Mouse (Mus musculus) WW6 (cell line): ENCODE data around the gene Tbrg4.
"Not testable (repeated sequence)": the region's sequence is repeated elsewhere in the genome, so short reads cannot be mapped to it uniquely, and the experiment has no call there.

Source experiments
- DNase-seq: peaks from one replicate; pipeline ENCODE4 v3.0.0-alpha.2; 2013; ENCODE audit warnings: low read depth, low spot score

Gene Tbrg4

DNA sequence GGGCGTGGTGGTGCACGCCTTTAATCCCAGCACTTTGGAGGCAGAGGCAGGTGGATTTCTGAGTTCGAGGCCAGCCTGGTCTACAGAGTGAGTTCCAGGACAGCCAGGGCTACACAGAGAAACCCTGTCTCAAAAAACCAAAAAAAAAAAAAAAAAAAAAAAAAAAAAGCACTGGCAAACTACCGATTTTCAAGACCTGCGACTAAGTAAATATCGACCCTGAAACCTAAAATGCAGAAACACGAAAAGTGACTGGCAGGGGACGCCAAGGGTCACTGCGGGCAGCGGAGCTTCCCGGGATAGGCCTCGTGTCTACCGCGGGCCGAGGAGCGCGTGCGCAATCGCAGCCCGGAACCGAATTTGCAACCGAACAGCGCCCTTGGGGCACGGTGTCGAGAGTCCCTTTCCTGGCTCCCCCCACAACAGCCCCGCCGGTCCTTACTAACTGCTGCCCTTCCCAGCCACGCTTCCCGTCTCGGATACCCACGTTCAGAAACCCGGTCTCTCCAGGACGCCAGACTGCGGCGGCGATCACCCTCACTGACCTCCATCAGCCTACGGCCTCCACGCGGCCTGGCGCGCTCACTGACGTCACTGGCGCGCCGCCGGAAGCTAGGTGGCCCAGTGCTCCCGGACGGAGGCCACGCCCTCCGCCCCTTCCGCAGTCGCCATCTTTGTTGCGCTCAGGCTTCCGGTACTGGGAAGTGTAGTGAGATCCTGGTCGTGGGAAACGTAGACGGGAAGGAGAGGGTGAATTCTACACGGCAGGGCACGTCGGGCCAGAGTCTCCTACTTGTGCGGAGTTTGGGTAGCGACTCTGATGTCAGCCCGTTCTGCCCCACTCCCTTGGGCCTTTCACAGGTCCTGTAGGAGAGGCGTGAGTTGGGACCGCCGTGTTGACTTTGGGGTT lies at the start of gene Tbrg4:
Tbrg4 (minus strand) TSS at position 590 of the 910 bp plus-strand sequence.
- peak; percentile 96 for DNase-seq

GRCm38 (mm10) chr11:6675402-6675801 lies 49.5 kb upstream of the Tbrg4 start:
- no peak for DNase-seq

- no peak for DNase-seq
Observed at GRCm38 (mm10) chr11:6674701-6675100, 48.8 kb upstream of the Tbrg4 start.

GRCm38 (mm10) chr11:6670826-6671225 lies 45.0 kb upstream of the Tbrg4 start:
- no peak for DNase-seq

GRCm38 (mm10) chr11:6670044-6670443 lies 44.2 kb upstream of the Tbrg4 start:
- no peak for DNase-seq

DNA sequence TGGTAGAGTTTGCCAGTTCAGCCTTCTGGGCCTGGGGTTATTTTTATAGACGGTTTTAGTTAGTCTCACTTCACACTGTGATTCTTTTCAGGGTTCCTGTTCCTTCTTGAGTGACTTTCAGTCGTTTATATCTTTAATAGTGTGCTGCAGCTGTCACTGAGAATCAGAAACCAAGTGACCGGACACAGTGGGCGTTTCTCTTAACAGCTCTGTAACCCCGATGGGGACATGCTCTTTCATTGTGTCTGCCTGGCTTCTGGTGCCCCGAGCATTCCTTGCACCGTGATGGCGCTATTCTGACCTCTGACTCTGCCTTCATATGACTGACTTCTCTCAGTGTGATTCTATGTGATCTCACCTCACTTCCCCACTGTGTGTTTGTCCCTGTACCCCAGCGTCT lies 43.2 kb upstream of the Tbrg4 start:
- DNase-seq: no peak

DNA sequence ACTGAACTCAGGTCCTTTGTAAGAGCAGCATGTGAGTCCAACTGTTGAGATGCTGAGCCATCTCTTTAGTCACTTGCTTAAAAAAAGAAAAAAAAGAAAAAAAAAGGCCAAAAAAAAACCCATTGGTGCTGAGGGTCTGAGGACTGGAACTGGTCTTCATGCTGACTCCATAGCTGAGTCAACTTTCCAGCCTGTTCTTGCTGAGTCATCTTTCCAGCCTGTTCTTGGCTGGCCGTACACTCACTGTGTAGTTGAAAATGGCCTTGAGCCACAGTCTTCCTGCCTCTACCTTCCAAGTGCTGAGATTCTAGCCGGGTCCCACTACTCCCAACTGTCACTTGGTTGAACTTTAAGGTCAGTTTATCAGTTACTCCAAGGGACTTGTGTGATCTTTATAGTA lies 40.8 kb upstream of the Tbrg4 start:
- DNase-seq: no peak

DNA sequence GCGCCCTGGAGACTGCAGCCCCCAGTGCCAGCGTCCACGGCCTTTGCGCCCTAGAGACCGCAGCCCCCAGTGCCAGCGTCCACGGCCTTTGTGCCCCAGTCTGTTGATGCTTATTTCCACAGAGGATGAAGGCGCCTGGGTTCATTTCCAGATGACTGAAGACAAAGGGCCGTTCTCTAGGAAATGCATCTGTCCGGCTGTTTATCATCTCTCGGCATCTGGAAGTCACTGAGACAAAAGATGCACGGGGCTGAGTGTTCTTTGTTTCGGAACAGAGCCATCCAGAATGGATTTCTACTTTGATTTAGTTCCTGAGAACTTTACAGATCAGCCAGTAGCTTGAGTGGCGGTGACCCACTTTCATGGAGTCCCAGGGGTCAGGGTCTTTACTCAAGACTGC lies 35.3 kb upstream of the Tbrg4 start:
- DNase-seq: no peak

DNA sequence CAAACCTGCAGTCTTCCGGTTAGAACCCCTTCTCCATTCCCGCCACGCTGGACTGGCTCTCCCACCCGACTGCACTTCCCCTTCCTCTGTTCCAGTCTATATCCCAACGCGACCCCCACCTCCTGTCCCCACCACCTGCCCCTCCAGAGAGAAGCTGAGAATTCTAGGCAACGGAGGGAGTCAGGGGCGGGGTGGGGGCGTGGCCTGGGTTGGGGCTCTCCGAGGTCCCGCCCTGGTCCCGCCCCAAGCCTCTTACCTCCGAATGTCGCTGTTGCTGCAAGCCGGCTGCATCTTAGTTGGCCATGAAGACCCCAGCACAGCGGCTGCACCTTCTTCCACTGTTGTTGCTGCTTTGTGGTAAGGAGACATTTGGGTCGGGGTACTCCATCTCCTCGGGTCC lies 32.4 kb upstream of the Tbrg4 start, which contains the start of gene Ramp3:
Ramp3 (plus strand) TSS at position 251 of the 400 bp plus-strand sequence.
- peak; percentile 38 for DNase-seq

GRCm38 (mm10) chr11:6654903-6655302 lies 29.0 kb upstream of the Tbrg4 start:
- DNase-seq: peak; percentile 56

DNA sequence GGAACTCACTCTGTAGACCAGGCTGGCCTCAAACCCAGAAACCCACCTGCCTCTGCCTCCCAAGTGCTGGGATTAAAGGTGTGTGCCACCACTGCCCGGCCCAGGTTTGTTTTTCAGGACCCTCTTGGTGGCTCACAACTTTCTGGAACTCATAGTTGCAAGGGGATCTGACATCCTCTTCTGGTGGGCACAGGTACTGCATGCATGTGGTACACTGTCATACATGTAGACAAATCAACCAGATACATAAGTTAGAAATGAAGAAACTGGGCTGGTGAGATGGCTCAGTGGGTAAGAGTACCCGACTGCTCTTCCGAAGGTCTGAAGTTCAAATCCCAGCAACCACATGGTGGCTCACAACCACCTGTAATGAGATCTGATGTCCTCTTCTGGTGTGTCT lies 27.1 kb upstream of the Tbrg4 start:
- DNase-seq: not testable (repeated sequence)

GRCm38 (mm10) chr11:6650519-6650918 lies 24.7 kb upstream of the Tbrg4 start:
- no peak for DNase-seq

- no peak for DNase-seq
Observed at GRCm38 (mm10) chr11:6647831-6648724, 22.2 kb upstream of the Tbrg4 start.

DNA sequence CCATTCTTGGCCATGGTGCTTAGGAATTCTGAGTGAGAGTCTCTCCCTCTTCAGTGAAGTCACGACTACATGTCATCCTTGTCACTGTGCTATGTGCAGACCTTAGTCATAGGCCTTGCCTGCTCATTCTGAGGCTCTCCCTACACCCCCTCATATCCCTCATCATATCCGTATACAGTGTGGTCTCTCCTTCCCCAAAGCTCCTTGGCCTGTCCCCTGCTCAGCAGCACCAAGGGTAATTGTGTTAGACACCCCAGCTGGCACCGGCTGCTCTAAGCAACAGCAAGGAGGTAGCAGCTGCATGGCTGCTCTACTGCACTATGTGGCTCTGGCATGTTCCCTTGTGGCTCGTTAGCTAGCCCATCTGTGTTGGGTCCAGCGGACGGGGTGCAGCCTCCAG lies 18.7 kb upstream of the Tbrg4 start:
- DNase-seq: no peak

DNA sequence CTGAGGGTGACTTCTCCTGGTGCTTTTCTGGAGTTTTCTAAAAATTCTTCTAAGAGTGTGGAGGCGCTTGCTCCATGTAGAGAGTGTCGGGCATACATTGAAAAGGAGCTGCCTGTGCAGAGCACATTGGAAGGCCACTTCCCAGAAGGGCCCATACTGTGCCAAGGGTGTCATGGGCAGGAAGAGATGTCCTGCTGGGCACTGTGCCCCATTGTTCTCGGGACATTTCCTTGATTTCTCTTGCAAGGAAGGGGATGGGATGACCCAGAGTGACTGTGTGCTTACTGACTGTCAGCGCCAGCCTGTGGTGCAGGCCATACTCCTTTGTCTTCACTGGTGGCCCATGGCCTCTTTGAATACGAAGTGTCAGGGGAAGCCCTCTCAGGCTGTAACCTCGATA lies 13.2 kb upstream of the Tbrg4 start:
- DNase-seq: no peak

GRCm38 (mm10) chr11:6638537-6638936 lies 12.7 kb upstream of the Tbrg4 start, which contains the start of gene Wap:
Gene Wap, minus strand, starts transcription at chr11:6638637.
- no peak for DNase-seq

DNA sequence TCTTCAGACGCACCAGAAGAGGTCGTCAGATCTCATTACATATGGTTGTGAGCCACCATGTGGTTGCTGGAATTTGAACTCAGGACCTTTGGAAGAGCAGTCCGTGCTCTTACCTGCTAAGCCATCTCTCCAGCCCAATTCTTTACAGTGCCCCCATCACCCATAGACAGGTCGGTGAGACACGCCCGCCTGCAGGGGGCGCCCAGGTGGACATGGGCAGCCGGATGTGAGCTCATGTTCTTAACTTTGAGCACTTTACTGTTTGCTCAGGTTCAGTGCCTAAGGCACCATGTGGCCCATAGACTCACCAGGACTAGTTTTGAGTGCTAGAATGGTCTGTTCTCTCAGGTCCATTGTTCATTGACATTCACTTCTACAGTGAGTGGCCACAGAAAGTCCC lies 10.3 kb upstream of the Tbrg4 start:
- no peak for DNase-seq

- no peak for DNase-seq
Observed at GRCm38 (mm10) chr11:6629655-6630054, 3.8 kb upstream of the Tbrg4 start.

- DNase-seq: peak; percentile 76
Observed at GRCm38 (mm10) chr11:6628568-6628967, 2.7 kb upstream of the Tbrg4 start.

DNA sequence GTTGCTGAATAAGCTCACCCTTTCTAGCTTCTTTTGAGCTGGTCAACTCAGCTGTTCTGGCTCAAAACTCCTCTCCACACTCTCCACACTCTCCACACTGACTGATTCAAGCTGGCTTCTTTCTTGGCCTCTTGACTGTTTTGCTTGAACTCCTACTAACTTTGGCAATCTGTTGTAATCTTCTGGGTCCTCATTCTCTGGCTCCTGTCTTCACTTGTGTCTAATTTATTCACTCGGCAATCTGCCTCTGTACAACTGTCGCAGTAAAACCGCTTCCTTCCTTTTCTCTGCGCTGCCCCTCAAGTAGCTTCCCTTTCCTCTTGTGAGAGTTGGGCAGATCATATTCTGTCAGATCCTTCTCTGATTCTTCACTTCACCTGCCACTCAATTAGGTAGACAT lies 1.9 kb upstream of the Tbrg4 start:
- DNase-seq: no peak

DNA sequence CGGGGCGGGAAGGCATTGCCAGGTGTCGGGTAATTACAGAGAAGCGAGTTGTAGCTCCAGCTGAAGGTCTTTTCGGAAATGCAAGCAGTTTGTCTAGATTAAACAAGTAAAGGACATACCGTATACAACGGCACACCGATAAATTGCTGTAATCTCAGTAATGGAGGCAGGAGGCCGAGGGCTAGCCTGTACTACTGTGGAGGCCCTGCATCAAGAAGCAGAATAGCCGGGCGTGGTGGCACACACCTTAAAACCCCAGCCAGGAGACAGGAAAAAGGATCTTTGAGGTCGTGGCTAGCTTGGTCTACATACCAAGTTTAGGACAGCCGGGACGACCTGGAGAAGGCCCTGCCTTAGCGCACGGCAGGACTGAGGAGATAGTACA lies 513 bp upstream of the Tbrg4 start:
- DNase-seq: no peak

DNA sequence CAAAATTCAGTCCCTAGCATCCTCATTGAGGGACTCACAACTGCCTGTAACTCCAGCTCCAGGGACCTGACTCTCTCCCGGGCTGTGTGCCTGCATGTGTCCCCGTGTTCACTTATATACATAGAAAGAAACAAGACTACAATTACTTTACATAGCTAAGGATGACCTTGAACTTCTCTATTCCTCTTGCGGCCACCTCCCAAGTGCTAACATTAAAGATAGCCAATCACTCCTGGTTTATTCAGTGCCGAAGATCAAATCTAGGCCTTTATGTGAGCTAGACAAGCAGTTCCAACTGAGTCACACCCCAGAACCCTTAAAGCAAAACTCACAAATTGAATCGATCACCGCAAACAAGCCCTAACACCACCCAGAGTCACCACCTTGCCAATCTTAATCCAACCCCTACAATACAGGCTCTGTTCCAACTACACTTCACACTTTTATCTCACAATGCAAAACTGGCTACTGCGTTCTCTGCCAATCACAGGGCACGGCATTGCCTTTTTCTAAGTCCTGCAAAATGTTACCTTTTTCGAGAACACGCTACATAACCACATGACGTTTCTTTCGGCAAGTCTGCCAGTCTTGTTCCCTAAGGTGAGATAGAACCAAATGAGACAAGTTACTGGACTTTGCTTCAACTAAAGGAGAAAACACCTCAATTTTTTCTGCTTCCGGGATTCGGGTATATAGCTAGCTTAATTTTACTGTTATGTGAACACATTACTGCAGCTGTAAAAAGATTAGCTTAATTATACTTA lies 1.1 kb downstream of the Tbrg4 start:
- DNase-seq: no peak
